Mouse (Mus musculus): ENCODE results near the gene Tnfrsf13c. TPM values are rescaled to one million over a fixed set of nuclear protein-coding genes. Genes with fewer than 3 reads are reported as not detected.

The Tnfrsf13c gene
- polyA plus RNA-seq, 1 experiment from 2014 or later: not detected

- H3K9me3 ChIP-seq (replicated peaks): no peaks in the 10 kb centered on the region
- H3K27ac ChIP-seq (ENCODE audit: poor library complexity, severe bottlenecking): no peak overlapping the region
- H3K4me3 ChIP-seq: no peak overlapping the region
- no peak for ATAC-seq (ENCODE audit: insufficient number of reproducible peaks, low FRiP score)
- peaks cover 43% of the 10 kb centered on the region for H3K4me1 ChIP-seq (replicated peaks)
- 42% methylated on average over 20 of the region's 20 CpGs for WGBS
- H3K9ac ChIP-seq: 0 out of 2 replicates have a peak overlapping the region, but pooled peaks have one; percentile 15
- H3K27me3 ChIP-seq (replicated peaks): peaks cover 92% of the 10 kb centered on the region
- H3K4me2 ChIP-seq: peak overlapping the region; percentile 24; the same call in 1 of the 2 replicates
- no peaks in the 10 kb centered on the region for H3K36me3 ChIP-seq
Observed at GRCm38 (mm10) chr15:82216142-82216827, 7.9 kb downstream of the Tnfrsf13c start.

DNA sequence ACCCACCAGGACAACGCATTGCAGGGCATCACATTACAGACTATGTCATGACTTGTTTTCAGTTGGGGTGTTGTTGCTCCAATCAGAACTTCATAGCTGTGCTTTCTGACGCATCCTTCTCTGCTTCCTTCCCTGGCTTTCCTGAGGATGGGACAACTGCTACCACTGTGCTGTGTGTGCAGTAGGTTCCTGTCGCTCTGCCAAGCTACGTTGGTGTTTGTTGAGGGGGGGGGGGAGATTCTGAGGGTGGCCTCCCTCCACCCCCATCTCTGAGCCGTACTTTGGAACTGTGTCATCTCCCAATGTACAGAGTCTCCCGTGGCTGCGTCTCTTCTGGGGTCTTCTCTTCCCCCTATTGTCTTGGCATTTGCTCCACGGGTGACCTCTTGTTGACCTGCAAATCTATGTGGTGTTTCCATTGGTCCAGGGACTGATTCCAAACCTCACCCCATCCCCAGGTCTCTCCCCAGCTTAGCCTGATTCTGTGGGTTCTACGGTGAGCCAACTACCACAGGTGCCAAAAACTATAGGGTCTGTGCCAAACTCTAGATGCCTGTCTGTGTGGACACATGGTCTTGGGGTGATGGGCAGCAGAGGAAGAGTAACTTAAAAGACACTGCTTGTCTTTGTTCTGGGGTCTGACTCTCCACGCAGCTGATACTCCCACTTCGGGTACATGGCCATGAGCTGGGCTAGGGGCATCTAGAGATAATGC lies 8.7 kb downstream of the Tnfrsf13c start:
- no peak for ATAC-seq (ENCODE audit: insufficient number of reproducible peaks, low FRiP score)
- peaks cover 92% of the 10 kb centered on the region for H3K27me3 ChIP-seq (replicated peaks)
- no peaks in the 10 kb centered on the region for H3K36me3 ChIP-seq
- H3K4me1 ChIP-seq (replicated peaks): peaks cover 44% of the 10 kb centered on the region
- no peak overlapping the region for H3K4me3 ChIP-seq
- 34% methylated on average over 11 of the region's 11 CpGs for WGBS
- no peak overlapping the region for H3K27ac ChIP-seq (ENCODE audit: poor library complexity, severe bottlenecking)
- no peak overlapping the region for H3K4me2 ChIP-seq
- H3K9ac ChIP-seq: no peak overlapping the region
- H3K9me3 ChIP-seq (replicated peaks): no peaks in the 10 kb centered on the region

- H3K4me3 ChIP-seq: peak overlapping the region; percentile 42; the same call in 1 of the 2 replicates
- ATAC-seq (ENCODE audit: insufficient number of reproducible peaks, low FRiP score): no peak
- H3K4me2 ChIP-seq: no peak overlapping the region; the same call in 1 of the 2 replicates
- H3K36me3 ChIP-seq: no peaks in the 10 kb centered on the region
- H3K27me3 ChIP-seq (replicated peaks): peaks cover 97% of the 10 kb centered on the region
- no peaks in the 10 kb centered on the region for H3K9me3 ChIP-seq (replicated peaks)
- no peak overlapping the region for H3K27ac ChIP-seq (ENCODE audit: poor library complexity, severe bottlenecking)
- H3K4me1 ChIP-seq (replicated peaks): peaks cover 44% of the 10 kb centered on the region
- H3K9ac ChIP-seq: no peak overlapping the region
- 14% methylated on average over 4 of the region's 4 CpGs for WGBS
Observed at GRCm38 (mm10) chr15:82213222-82213621, 10.9 kb downstream of the Tnfrsf13c start.

- Histone ChIP-seq H3K4me3 (peak within 1 kb of the TSS; percentile 42), H3K4me1 (replicated peaks) (peaks cover 44% of the 10 kb centered on the region), H3K36me3 (no peaks in the 10 kb centered on the region), H3K4me2 (peak within 1 kb of the TSS; percentile 84), H3K9ac (peak within 1 kb of the TSS; percentile 42; the same call in 1 of the 2 replicates), H3K9me3 (replicated peaks) (no peaks in the 10 kb centered on the region), H3K27me3 (replicated peaks) (peaks cover 97% of the 10 kb centered on the region), H3K27ac (ENCODE audit: poor library complexity, severe bottlenecking) (no peak within 1 kb of the TSS)
- WGBS: 0% methylated on average over 26 of the region's 34 CpGs
- ATAC-seq (ENCODE audit: insufficient number of reproducible peaks, low FRiP score): no peak
Observed at GRCm38 (mm10) chr15:82212752-82213063, 11.5 kb downstream of the Tnfrsf13c start, which contains the start of gene Shisa8. TSS of gene Shisa8 (minus strand) at chr15:82212815.

DNA sequence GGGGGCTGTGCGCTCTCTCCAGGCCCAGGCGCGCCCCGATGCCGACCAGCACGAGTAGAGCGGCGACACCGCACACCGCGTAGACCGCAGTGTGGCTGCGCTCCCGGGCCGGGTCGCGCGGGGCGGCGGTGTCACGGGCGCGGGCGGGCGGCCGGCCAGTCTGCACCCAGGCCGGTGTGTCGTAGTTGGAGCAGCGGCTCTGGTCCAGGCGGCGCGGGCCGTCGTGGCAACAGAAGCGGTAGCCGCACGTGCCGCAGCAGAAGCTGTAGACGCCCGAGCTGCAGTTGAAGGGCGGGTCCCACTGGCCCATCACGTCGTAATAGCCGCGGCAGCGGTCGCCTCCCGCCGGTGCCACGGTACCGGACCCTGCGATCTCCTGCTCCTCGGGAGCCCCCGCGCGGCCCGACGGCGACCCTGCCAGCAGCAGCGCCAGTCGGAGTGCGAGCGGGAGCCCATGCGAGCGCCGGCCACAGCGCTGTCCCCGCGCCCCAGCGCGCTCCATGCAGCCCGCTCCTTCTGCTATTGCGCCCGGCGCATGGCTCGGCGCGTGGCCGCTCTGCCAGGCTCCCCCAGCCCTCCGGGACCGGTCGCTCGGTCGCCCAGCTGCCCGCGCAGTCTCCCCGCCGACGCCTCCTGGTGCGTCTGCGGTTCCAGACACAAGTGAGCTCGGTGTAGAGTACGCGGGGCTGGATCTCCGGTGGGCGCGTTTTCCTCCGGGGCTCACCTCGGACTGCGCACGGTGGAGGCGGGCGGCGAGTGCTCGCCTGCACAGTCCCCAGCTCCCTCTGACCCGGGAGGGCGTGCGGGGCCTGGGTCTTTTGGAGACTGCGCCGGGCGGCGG lies 12.0 kb downstream of the Tnfrsf13c start:
- Histone ChIP-seq H3K9ac (peak overlapping the region; percentile 42; the same call in 1 of the 2 replicates), H3K9me3 (replicated peaks) (no peaks in the 10 kb centered on the region), H3K4me3 (peak overlapping the region; percentile 42), H3K4me2 (peak overlapping the region; percentile 84), H3K27ac (ENCODE audit: poor library complexity, severe bottlenecking) (no peak overlapping the region), H3K4me1 (replicated peaks) (peaks cover 47% of the 10 kb centered on the region), H3K36me3 (no peaks in the 10 kb centered on the region), H3K27me3 (replicated peaks) (peaks cover 99% of the 10 kb centered on the region)
- ATAC-seq (ENCODE audit: insufficient number of reproducible peaks, low FRiP score): no peak
- 1% methylated on average over 104 of the region's 112 CpGs for WGBS

DNA sequence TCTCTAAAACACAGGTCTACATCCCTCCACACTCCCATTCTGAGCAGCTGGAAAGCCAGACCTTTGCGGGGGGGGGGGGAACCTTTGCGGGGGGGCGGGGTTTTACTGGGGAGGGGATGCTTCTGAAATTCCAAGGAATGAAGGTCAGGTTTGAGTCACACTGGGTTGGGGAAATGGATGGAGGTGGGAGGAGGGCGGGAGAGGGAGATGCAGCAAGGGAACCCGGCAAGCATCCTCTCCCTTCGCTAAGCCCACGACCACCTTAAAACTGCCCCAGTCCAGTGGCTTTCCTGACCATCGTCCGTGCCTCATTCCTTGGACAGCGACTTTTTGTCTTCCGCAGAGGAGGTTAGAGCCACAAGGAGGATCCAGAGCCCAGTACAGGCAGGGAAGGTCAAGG lies 12.9 kb downstream of the Tnfrsf13c start:
- Histone ChIP-seq H3K4me2 (peak overlapping the region; percentile 84), H3K9ac (no peak overlapping the region)
- ATAC-seq (ENCODE audit: insufficient number of reproducible peaks, low FRiP score): no peak

GRCm38 (mm10) chr15:82210801-82211200 lies 13.4 kb downstream of the Tnfrsf13c start:
- H3K4me3 ChIP-seq: no peak overlapping the region
- ATAC-seq (ENCODE audit: insufficient number of reproducible peaks, low FRiP score): no peak
- WGBS: 55% methylated on average over 1 of the region's 1 CpGs

More for the DNA sequence above, 12.9 kb downstream of the Tnfrsf13c start:
- peaks cover 99% of the 10 kb centered on the region for H3K27me3 ChIP-seq (replicated peaks)
- peaks cover 47% of the 10 kb centered on the region for H3K4me1 ChIP-seq (replicated peaks)
- peak overlapping the region; percentile 42 for H3K4me3 ChIP-seq
- no peak overlapping the region for H3K27ac ChIP-seq (ENCODE audit: poor library complexity, severe bottlenecking)
- WGBS: 4% methylated on average over 11 of the region's 11 CpGs
- H3K9me3 ChIP-seq (replicated peaks): no peaks in the 10 kb centered on the region
- no peaks in the 10 kb centered on the region for H3K36me3 ChIP-seq

GRCm38 (mm10) chr15:82209295-82210050 lies 14.7 kb downstream of the Tnfrsf13c start:
- no peak overlapping the region for H3K9ac ChIP-seq
- 76% methylated on average over 13 of the region's 13 CpGs for WGBS
- H3K4me1 ChIP-seq (replicated peaks): peaks cover 42% of the 10 kb centered on the region
- no peak overlapping the region for H3K4me3 ChIP-seq
- H3K27ac ChIP-seq (ENCODE audit: poor library complexity, severe bottlenecking): no peak overlapping the region
- H3K36me3 ChIP-seq: peaks cover 15% of the 10 kb centered on the region
- H3K27me3 ChIP-seq (replicated peaks): peaks cover 99% of the 10 kb centered on the region
- H3K4me2 ChIP-seq: no peak overlapping the region
- H3K9me3 ChIP-seq (replicated peaks): no peaks in the 10 kb centered on the region
- no peak for ATAC-seq (ENCODE audit: insufficient number of reproducible peaks, low FRiP score)

More at GRCm38 (mm10) chr15:82210801-82211200, 13.4 kb downstream of the Tnfrsf13c start:
- Histone ChIP-seq H3K4me2 (no peak overlapping the region), H3K27ac (ENCODE audit: poor library complexity, severe bottlenecking) (no peak overlapping the region), H3K9me3 (replicated peaks) (no peaks in the 10 kb centered on the region), H3K36me3 (peaks cover 3% of the 10 kb centered on the region), H3K9ac (no peak overlapping the region), H3K4me1 (replicated peaks) (peaks cover 47% of the 10 kb centered on the region), H3K27me3 (replicated peaks) (peaks cover 99% of the 10 kb centered on the region)

- Histone ChIP-seq H3K27me3 (replicated peaks) (peaks cover 99% of the 10 kb centered on the region), H3K9me3 (replicated peaks) (no peaks in the 10 kb centered on the region), H3K9ac (no peak overlapping the region), H3K36me3 (peaks cover 27% of the 10 kb centered on the region), H3K4me2 (no peak overlapping the region), H3K4me3 (no peak overlapping the region), H3K4me1 (replicated peaks) (peaks cover 41% of the 10 kb centered on the region), H3K27ac (ENCODE audit: poor library complexity, severe bottlenecking) (no peak overlapping the region)
- ATAC-seq (ENCODE audit: insufficient number of reproducible peaks, low FRiP score): no peak
- 80% methylated on average over 8 of the region's 8 CpGs for WGBS
Observed at GRCm38 (mm10) chr15:82208307-82208706, 15.9 kb downstream of the Tnfrsf13c start.

- peaks cover 35% of the 10 kb centered on the region for H3K4me1 ChIP-seq (replicated peaks)
- WGBS: 17% methylated on average over 30 of the region's 30 CpGs
- H3K36me3 ChIP-seq: peaks cover 33% of the 10 kb centered on the region
- peak overlapping the region; percentile 41 for H3K4me2 ChIP-seq
- peak overlapping the region; percentile 27; the same call in 1 of the 2 replicates for H3K4me3 ChIP-seq
- no peak overlapping the region for H3K9ac ChIP-seq
- ATAC-seq (ENCODE audit: insufficient number of reproducible peaks, low FRiP score): no peak
- H3K27ac ChIP-seq (ENCODE audit: poor library complexity, severe bottlenecking): no peak overlapping the region
- H3K27me3 ChIP-seq (replicated peaks): peaks cover 95% of the 10 kb centered on the region
- H3K9me3 ChIP-seq (replicated peaks): no peaks in the 10 kb centered on the region
Observed at GRCm38 (mm10) chr15:82207504-82208219, 16.5 kb downstream of the Tnfrsf13c start.
